Mouse (Mus musculus) lung, postnatal 0 days (tissue): Measurements from ENCODE around the gene Trio.

Experiments
- CTCF ChIP-seq: IDR thresholded peaks from 2 replicates; pipeline ENCODE4 v1.5.1; 2016; ENCODE audit warnings: antibody characterized with exemption, mild to moderate bottlenecking
- EP300 ChIP-seq: IDR thresholded peaks from 2 replicates; pipeline ENCODE4 v1.6.1; 2016; ENCODE audit warnings: antibody characterized with exemption, mild to moderate bottlenecking, control low read depth

DNA sequence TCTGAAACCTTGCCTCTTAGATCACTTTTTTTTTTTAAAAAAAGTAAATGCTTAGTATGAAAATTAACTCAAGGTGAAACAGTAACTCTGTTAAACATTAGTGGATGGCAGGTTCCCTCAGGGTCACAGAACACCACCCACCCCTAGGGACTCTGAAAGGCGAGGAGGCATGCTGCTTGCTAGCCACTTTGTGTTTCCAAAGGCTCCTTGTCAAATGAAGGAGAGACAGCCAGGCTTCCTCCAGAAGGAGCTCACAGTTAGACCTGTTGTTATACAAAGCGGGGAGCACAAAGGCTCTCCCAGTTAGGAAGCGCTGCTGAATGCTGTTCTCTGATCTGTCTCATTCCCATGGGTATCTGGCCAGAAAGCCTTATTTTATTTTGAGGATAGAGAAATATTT lies 30.2 kb downstream of the Trio start:
- TF ChIP-seq EP300 (no peak), CTCF (no peak)
